Mouse (Mus musculus) ES-Bruce4 (cell line): ENCODE results near the gene Fbxo17.
A peak's percentile ranks its signal among the peaks of the same experiment; 100 is the strongest.

Experiments used
- CTCF ChIP-seq: IDR thresholded peaks from one replicate; pipeline ENCODE4 v1.8.1; 2011; ENCODE audit warnings: low read depth, low read length
- POLR2A ChIP-seq: IDR thresholded peaks from one replicate; pipeline ENCODE4 v1.8.1; 2011; ENCODE audit warnings: low read length; ENCODE audit not compliant: insufficient read depth

DNA sequence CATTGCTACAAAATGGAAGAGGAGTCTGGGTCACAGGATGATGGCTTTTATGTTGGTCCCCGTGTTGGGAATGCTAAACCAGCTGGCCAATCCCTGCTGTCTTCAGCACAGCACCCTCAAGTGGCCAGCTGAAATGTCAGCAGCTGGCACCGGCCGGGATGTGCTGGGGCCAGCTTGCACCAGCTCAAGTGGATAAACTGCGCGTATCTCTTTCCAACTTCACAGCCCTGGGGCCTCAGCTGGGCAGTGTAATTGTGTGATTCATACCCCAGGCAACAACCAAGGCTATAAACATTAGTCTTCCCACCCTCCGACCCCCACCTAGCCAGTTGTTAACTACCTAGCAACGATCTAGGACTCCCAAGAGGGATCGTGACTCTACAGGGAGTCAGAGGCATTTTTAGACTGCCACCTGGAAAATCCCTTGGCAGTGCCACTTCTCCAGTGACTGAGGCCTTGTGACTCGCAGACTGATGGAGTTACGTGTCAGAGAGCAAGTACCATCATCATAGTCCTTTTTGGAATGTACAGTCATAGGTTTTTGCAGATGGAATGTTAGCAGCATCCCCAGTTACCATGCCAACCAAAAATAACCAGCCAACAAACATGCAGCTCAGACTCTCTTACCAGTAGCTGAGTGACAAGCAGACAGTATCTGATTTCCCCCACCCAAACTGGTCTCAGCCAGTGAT lies 11.2 kb downstream of the Fbxo17 start:
- TF ChIP-seq POLR2A = no peak
- TF ChIP-seq CTCF = peak; percentile 73
